Mouse (Mus musculus): Measurements from ENCODE around the gene Dusp5.
A peak's percentile ranks its signal among the peaks of the same experiment; 100 is the strongest.
"Not testable (repeated sequence)": the region's sequence is repeated elsewhere in the genome, so short reads cannot be mapped to it uniquely, and the experiment has no call there.

The Dusp5 gene

GRCm38 (mm10) chr19:53528752-53529454 lies at the start of gene Dusp5:
Gene Dusp5, plus strand, starts transcription at chr19:53529109.
- peak; percentile 96 for DNase-seq (ENCODE audit: low read depth)

- DNase-seq (ENCODE audit: low read depth): no peak
Measured at GRCm38 (mm10) chr19:53479590-53479989, 49.3 kb upstream of the Dusp5 start.

- DNase-seq (ENCODE audit: low read depth): no peak
Measured at GRCm38 (mm10) chr19:53482093-53482492, 46.8 kb upstream of the Dusp5 start.

- DNase-seq (ENCODE audit: low read depth): no peak
Measured at GRCm38 (mm10) chr19:53482527-53482926, 46.4 kb upstream of the Dusp5 start.

GRCm38 (mm10) chr19:53483984-53484383 lies 44.9 kb upstream of the Dusp5 start:
- no peak for DNase-seq (ENCODE audit: low read depth)

GRCm38 (mm10) chr19:53484918-53485317 lies 44.0 kb upstream of the Dusp5 start:
- DNase-seq (ENCODE audit: low read depth): no peak

- no peak for DNase-seq (ENCODE audit: low read depth)
Measured at GRCm38 (mm10) chr19:53489187-53489586, 39.7 kb upstream of the Dusp5 start.

- no peak for DNase-seq (ENCODE audit: low read depth)
Measured at GRCm38 (mm10) chr19:53489910-53490309, 39.0 kb upstream of the Dusp5 start.

- no peak for DNase-seq (ENCODE audit: low read depth)
Measured at GRCm38 (mm10) chr19:53490898-53491297, 38.0 kb upstream of the Dusp5 start.

GRCm38 (mm10) chr19:53492528-53492927 lies 36.4 kb upstream of the Dusp5 start:
- no peak for DNase-seq (ENCODE audit: low read depth)

GRCm38 (mm10) chr19:53493866-53494265 lies 35.0 kb upstream of the Dusp5 start:
- DNase-seq (ENCODE audit: low read depth): no peak

- DNase-seq (ENCODE audit: low read depth): no peak
Measured at GRCm38 (mm10) chr19:53497910-53498309, 31.0 kb upstream of the Dusp5 start.

- DNase-seq (ENCODE audit: low read depth): no peak
Measured at GRCm38 (mm10) chr19:53499049-53499448, 29.9 kb upstream of the Dusp5 start.

- no peak for DNase-seq (ENCODE audit: low read depth)
Measured at GRCm38 (mm10) chr19:53499451-53499940, 29.4 kb upstream of the Dusp5 start.

- no peak for DNase-seq (ENCODE audit: low read depth)
Measured at GRCm38 (mm10) chr19:53500298-53501006, 28.5 kb upstream of the Dusp5 start.

GRCm38 (mm10) chr19:53501239-53501638 lies 27.7 kb upstream of the Dusp5 start:
- not testable (repeated sequence) for DNase-seq (ENCODE audit: low read depth)

GRCm38 (mm10) chr19:53501765-53502164 lies 27.1 kb upstream of the Dusp5 start:
- no peak for DNase-seq (ENCODE audit: low read depth)

GRCm38 (mm10) chr19:53502891-53503371 lies 26.0 kb upstream of the Dusp5 start:
- DNase-seq (ENCODE audit: low read depth): no peak

GRCm38 (mm10) chr19:53504181-53504580 lies 24.7 kb upstream of the Dusp5 start:
- DNase-seq (ENCODE audit: low read depth): no peak

GRCm38 (mm10) chr19:53505728-53506127 lies 23.2 kb upstream of the Dusp5 start:
- no peak for DNase-seq (ENCODE audit: low read depth)

GRCm38 (mm10) chr19:53507497-53507896 lies 21.4 kb upstream of the Dusp5 start:
- DNase-seq (ENCODE audit: low read depth): no peak

GRCm38 (mm10) chr19:53511244-53511934 lies 17.5 kb upstream of the Dusp5 start:
- DNase-seq (ENCODE audit: low read depth): no peak

Data from c-Kit-positive CD71-negative TER-119-negative erythroid progenitor cells, embryonic 14.5 days (primary cell).